Mouse (Mus musculus): ENCODE results near the gene Zfc3h1.

- no peak for TF ChIP-seq ZC3H11A (IDR thresholded peaks at IDR 0.05; ENCODE audit: borderline replicate concordance, low read depth, low read length)
- TF ChIP-seq HCFC1 (IDR thresholded peaks at IDR 0.05; ENCODE audit: borderline replicate concordance, insufficient read depth, low read length): no peak
- no peak for TF ChIP-seq CHD2 (IDR thresholded peaks at IDR 0.05; ENCODE audit: low read depth, low read length)
- no peak for TF ChIP-seq MAFK (IDR thresholded peaks at IDR 0.05; ENCODE audit: insufficient read depth, low read depth, low read length)
These were observed 3.1 kb downstream of the Zfc3h1 start for GRCm38 (mm10) chr10:115387891-115388290.
